Comparison of ENCODE assay signal across 7 mouse cellular contexts in genomic region chr16:28840075-28840974, GRCm38 (mm10).
DNase-seq lines count a peak whose midpoint lies in the region; ATAC-seq and TF ChIP-seq lines count a peak whose summit lies in the region.

No protein-coding gene starts in this region.

- no peak overlapping the region for H3K9ac ChIP-seq in kidney, embryonic 14.5 days (ENCODE audit: low read depth, low read length)
- no peak overlapping the region for H3K9ac ChIP-seq in lung, embryonic 14.5 days

- WGBS in kidney, embryonic 14.5 days: 38% methylated on average over 24 of the region's 24 CpGs
- 37% methylated on average over 24 of the region's 24 CpGs for WGBS in lung, embryonic 14.5 days

- no peak overlapping the region; the same call in 1 of the 2 replicates for H3K4me2 ChIP-seq in kidney, embryonic 14.5 days (replicated peaks; ENCODE audit: low read depth, low read length)
- no peak overlapping the region for H3K4me2 ChIP-seq in lung, embryonic 14.5 days

- intact Hi-C loops in gastrocnemius, postnatal 14 days (cut with DNase I; ENCODE audit: low total_unique reads): loop anchor here (5.0 to 10.0 kb wide), 3 partner anchors 84 to 722 kb away; partner anchors contain the start of gene Mb21d2

- peak; percentile 79 for TF ChIP-seq CTCF in lung, embryonic 14.5 days (IDR thresholded peaks at IDR 0.05; ENCODE audit: low read depth)

- H3K27ac ChIP-seq in kidney, embryonic 14.5 days (ENCODE audit: low read depth, low read length): no peak overlapping the region
- no peak overlapping the region for H3K27ac ChIP-seq in lung, embryonic 14.5 days (ENCODE audit: low read depth)

- H3K27me3 ChIP-seq in kidney, embryonic 14.5 days (ENCODE audit: control insufficient read depth, insufficient read depth, low read length): no peaks in the 10 kb centered on the region
- no peaks in the 10 kb centered on the region for H3K27me3 ChIP-seq in lung, embryonic 14.5 days (ENCODE audit: insufficient read depth, low read length)

- H3K4me1 ChIP-seq in kidney, embryonic 14.5 days (ENCODE audit: control insufficient read depth, insufficient read depth, low read length): peaks cover 22% of the 10 kb centered on the region; the same call in 1 of the 2 replicates
- no peaks in the 10 kb centered on the region for H3K4me1 ChIP-seq in lung, embryonic 14.5 days (ENCODE audit: insufficient read depth)

- peak; percentile 31 to 39 for DNase-seq in B cell, adult 2 months
- DNase-seq in MEL-GATA-1-ER (ENCODE audit: extremely low read depth, low read depth): peak; percentile 3
- DNase-seq in cerebellum, postnatal 14 days: peak; percentile 86
- DNase-seq in gastrocnemius, postnatal 14 days: peak; percentile 39
- DNase-seq in lung, embryonic 14.5 days: peak; percentile 90
- peak; percentile 77 for DNase-seq in right cerebral cortex, adult 18-20 months

- H3K36me3 ChIP-seq in kidney, embryonic 14.5 days (ENCODE audit: control insufficient read depth, insufficient read depth, low read length): no peaks in the 10 kb centered on the region
- H3K36me3 ChIP-seq in lung, embryonic 14.5 days (ENCODE audit: insufficient read depth): no peaks in the 10 kb centered on the region

- peak; percentile 37 for ATAC-seq in kidney, embryonic 14.5 days (ENCODE audit: low FRiP score, low TSS enrichment)
- ATAC-seq in lung, embryonic 14.5 days (ENCODE audit: insufficient read depth): peak; percentile 76

- no peak overlapping the region for H3K4me3 ChIP-seq in kidney, embryonic 14.5 days (ENCODE audit: low read length)
- H3K4me3 ChIP-seq in lung, embryonic 14.5 days (ENCODE audit: low read depth, low read length): no peak overlapping the region

- no peaks in the 10 kb centered on the region for H3K9me3 ChIP-seq in kidney, embryonic 14.5 days (ENCODE audit: control insufficient read depth, low read length)
- no peaks in the 10 kb centered on the region for H3K9me3 ChIP-seq in lung, embryonic 14.5 days (ENCODE audit: low read depth, low read length)

Comparison
In these comparisons a context has a peak if more than half of its experiments do, and no peak if none do; other contexts are left out.
1. DNase-seq: peak in every context shown above with its lines; median percentile 90 in lung, embryonic 14.5 days; 86 in cerebellum, postnatal 14 days; 77 in right cerebral cortex, adult 18-20 months; 39 in gastrocnemius, postnatal 14 days; 35 in B cell, adult 2 months; 3 in MEL-GATA-1-ER.